Mouse (Mus musculus) ES-E14 (cell line): ENCODE measurements around the gene Ush1c.

Source experiments
- CHD2 ChIP-seq: IDR thresholded peaks from 2 replicates; pipeline ENCODE4 v1.6.1; 2014; ENCODE audit warnings: mild to moderate bottlenecking, low read depth, low read length, inconsistent platforms
- MAFK ChIP-seq: IDR thresholded peaks from 2 replicates; pipeline ENCODE4 v1.6.1; 2014; ENCODE audit warnings: mild to moderate bottlenecking, low read depth, low read length, inconsistent platforms; ENCODE audit not compliant: insufficient read depth

DNA sequence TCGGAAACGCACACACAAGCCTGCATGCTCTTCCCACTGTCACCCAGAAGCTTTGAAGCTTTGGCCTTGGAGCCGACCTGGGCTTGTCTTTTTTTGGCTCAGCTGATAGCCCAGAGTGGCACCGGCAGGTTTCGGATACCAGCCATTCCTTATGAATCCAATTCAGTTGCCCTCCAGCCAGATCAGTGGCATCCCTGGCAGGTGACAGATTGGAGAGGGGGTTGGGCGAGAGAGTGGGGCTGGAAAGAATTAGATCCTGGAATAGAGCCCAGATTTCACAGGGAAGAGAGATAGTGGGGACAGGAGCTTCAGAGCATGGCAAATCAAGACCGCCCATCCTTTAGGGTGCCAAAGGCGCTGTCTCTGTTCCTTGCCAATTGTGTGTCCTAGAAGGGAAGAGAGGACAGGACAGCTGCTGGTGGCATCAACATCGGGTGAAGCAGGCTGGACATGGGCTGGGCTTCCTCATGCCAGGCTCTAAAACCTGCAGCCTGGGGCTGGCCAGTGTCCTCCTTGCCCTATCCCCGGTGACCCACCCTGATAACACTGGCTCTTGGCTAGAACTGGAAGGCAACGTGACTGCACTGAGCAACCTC is 76.1 kb downstream of the Ush1c start:
- TF ChIP-seq MAFK = no peak
- TF ChIP-seq CHD2 = no peak
